Mouse (Mus musculus) ovary, adult 2 months (tissue): Measurements from ENCODE around the gene Apol7a. TPM values are rescaled to one million over a fixed set of nuclear protein-coding genes. Genes with fewer than 3 reads are reported as not detected.

Experiments
- polyA plus RNA-seq: library from polyadenylated mRNA; depleted of rRNA; stranded (reverse); fragments of >200 nt; gene quantifications from 2 replicates; pipeline ENCODE4 v1.2.3, GENCODE M21; 2012; rRNA removed

Apol7a gene
- 0.79 and 1.0 TPM in 2 replicates for polyA plus RNA-seq

DNA sequence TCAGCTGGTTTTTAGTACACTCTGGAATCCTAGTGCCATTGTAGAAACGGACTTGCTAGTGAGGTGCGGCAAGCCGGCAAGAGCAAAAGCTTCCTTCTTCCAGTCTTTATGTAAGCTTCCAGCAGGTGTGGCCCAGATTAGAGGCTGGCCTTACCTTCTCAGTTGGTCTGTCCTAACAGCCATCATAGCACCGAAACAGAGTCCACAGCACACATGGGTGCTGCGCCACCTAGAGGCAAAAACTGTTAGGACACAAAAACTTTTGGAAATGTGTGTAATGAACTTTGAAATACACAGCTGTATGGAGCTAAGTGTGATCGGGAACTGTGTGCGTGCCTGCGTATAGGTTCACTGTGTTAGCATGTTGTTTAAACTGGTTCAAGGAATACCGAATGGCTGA lies at the start of gene Apol7a:
TSS of gene Apol7a (minus strand) at position 84 of the 400 bp plus-strand sequence.

DNA sequence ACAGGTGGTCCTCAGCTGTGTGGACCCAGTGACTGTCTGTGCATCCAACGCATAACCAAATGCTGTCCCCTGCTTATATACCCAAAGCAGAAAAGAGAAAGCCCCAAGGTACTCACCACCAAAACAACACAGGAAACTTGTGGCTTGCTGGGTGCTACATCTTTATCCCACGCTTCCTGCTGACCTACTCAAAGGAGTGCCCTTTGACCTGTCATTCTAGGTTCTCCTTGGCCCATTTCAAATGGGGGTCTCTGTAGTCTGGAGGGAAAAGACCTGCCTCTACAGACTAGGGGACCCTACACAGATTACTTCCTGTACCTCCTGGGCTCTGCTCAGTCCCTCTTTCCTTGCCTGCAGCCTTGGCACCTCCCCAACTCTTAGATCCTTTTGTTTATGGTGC lies 48.5 kb upstream of the Apol7a start, which contains the start of gene Apol7b:
TSS of gene Apol7b (minus strand) at position 101 of the 400 bp plus-strand sequence.

DNA sequence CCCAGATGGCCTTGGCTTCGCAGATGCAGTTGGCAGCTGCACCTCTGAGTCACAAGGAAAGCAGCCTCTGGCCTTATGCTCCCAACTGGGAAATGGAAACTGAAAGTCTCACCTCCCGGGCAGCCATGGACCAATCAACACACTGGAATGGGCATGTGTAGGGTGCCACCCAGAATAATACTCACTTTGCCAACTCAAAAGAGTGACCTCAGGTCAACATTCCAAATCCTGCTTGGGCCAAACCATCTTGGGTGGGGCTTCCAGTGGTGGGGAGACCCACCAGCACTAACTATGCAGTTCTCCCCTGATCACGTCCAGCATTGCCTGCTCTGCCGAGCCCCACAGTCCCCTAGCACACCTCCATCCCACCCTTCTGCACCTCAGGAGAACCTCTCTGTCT lies 12.1 kb upstream of the Apol7a start, which contains the start of gene Apol9a:
TSS of gene Apol9a (minus strand) at position 101 of the 400 bp plus-strand sequence.

Other genes with a start within 250 kb of the Apol7a start
- 165 and 174 TPM in 2 replicates for gene Rbfox2, start 92.1 kb downstream of the Apol7a start, polyA plus RNA-seq
- gene Apol9a, start 12.0 kb upstream of the Apol7a start, polyA plus RNA-seq: 4.2 TPM in 2 replicates
- gene Apol7b, start 48.4 kb upstream of the Apol7a start, polyA plus RNA-seq: 0.12 and 0.51 TPM in 2 replicates
- gene Apol10a, start 77.9 kb upstream of the Apol7a start, polyA plus RNA-seq: not detected in 2 replicates
- 0.07 TPM in 1 of 2 replicates, not detected in the other for gene Apol11a, start 109.2 kb upstream of the Apol7a start, polyA plus RNA-seq
- gene Apol7c, start 134.2 kb upstream of the Apol7a start, polyA plus RNA-seq: 0.24 and 0.35 TPM in 2 replicates
- not detected in 2 replicates for gene 1700025B11Rik, start 162.8 kb upstream of the Apol7a start, polyA plus RNA-seq
- 0.28 and 0.31 TPM in 2 replicates for gene Apol10b, start 197.0 kb upstream of the Apol7a start, polyA plus RNA-seq
- gene Gm36245, start 200.1 kb upstream of the Apol7a start, polyA plus RNA-seq: not detected in 2 replicates
- gene Apol11b, start 244.2 kb upstream of the Apol7a start, polyA plus RNA-seq: not detected in 2 replicates